Mouse (Mus musculus) E14TG2a.4 (cell line): ENCODE measurements around the gene Bcr.

ENCODE experiments used
- H3K27me3 ChIP-seq: 2 replicates; pipeline ENCODE4 v1.6.1; 2014; ENCODE audit warnings: low read length, control low read depth; ENCODE audit not compliant: insufficient read depth
- H3K36me3 ChIP-seq: 2 replicates; pipeline ENCODE4 v1.6.1; 2014; ENCODE audit warnings: low read length, control low read depth; ENCODE audit not compliant: insufficient read depth
- H3K4me1 ChIP-seq: replicated peaks from 2 replicates; pipeline ENCODE4 v1.6.1; 2014; ENCODE audit warnings: low read depth, low read length, control low read depth
- H3K4me3 ChIP-seq: replicated peaks from 2 replicates; pipeline ENCODE4 v1.5.1; 2014; ENCODE audit warnings: mild to moderate bottlenecking, low read length
- H3K9me3 ChIP-seq: 2 replicates; pipeline ENCODE4 v1.6.1; 2014; ENCODE audit warnings: low read length, control low read depth
- CTCF ChIP-seq: conservative IDR thresholded peaks from 2 replicates; pipeline ENCODE4 v1.5.1; 2014; ENCODE audit warnings: low read length
- NANOG ChIP-seq: IDR thresholded peaks from 2 replicates; pipeline ENCODE4 v1.6.1; 2014; ENCODE audit warnings: borderline replicate concordance, low read length, mixed read lengths
- POU5F1 ChIP-seq: IDR thresholded peaks from 2 replicates; pipeline ENCODE4 v1.6.1; 2014; ENCODE audit warnings: low read length, borderline replicate concordance

Gene Bcr

GRCm38 (mm10) chr10:75091478-75092152, 31.2 kb downstream of the Bcr start:
- Histone ChIP-seq H3K9me3 (no peaks in the 10 kb centered on the region), H3K36me3 (no peaks in the 10 kb centered on the region), H3K4me1 (peaks cover 20% of the 10 kb centered on the region), H3K27me3 (no peaks in the 10 kb centered on the region), H3K4me3 (no peak overlapping the region)
- TF ChIP-seq CTCF, result no peak
- no peak for TF ChIP-seq POU5F1
- no peak for TF ChIP-seq NANOG

GRCm38 (mm10) chr10:75093252-75093987, 33.0 kb downstream of the Bcr start:
- no peak overlapping the region for H3K4me3 ChIP-seq
- H3K27me3 ChIP-seq, result no peaks in the 10 kb centered on the region
- H3K9me3 ChIP-seq, result no peaks in the 10 kb centered on the region
- no peak for TF ChIP-seq CTCF
- no peak for TF ChIP-seq NANOG
- no peak for TF ChIP-seq POU5F1
- H3K4me1 ChIP-seq, result peaks cover 36% of the 10 kb centered on the region
- no peaks in the 10 kb centered on the region for H3K36me3 ChIP-seq

- TF ChIP-seq POU5F1 (no peak), NANOG (no peak), CTCF (no peak)
- no peaks in the 10 kb centered on the region for H3K27me3 ChIP-seq
- H3K9me3 ChIP-seq, result no peaks in the 10 kb centered on the region
- no peak overlapping the region for H3K4me3 ChIP-seq
- no peaks in the 10 kb centered on the region for H3K36me3 ChIP-seq
- H3K4me1 ChIP-seq, result peaks cover 42% of the 10 kb centered on the region
Observed at GRCm38 (mm10) chr10:75094338-75094737, 33.9 kb downstream of the Bcr start.

GRCm38 (mm10) chr10:75095216-75095615, 34.8 kb downstream of the Bcr start:
- Histone ChIP-seq H3K4me1 (peaks cover 50% of the 10 kb centered on the region), H3K36me3 (no peaks in the 10 kb centered on the region), H3K4me3 (no peak overlapping the region), H3K9me3 (no peaks in the 10 kb centered on the region), H3K27me3 (no peaks in the 10 kb centered on the region)
- TF ChIP-seq POU5F1 (no peak), CTCF (no peak), NANOG (no peak)

GRCm38 (mm10) chr10:75098446-75099183, 38.2 kb downstream of the Bcr start:
- TF ChIP-seq POU5F1, result no peak
- no peak for TF ChIP-seq CTCF
- TF ChIP-seq NANOG, result no peak
- H3K9me3 ChIP-seq, result no peaks in the 10 kb centered on the region
- H3K4me1 ChIP-seq, result peaks cover 53% of the 10 kb centered on the region
- no peaks in the 10 kb centered on the region for H3K27me3 ChIP-seq
- H3K4me3 ChIP-seq, result no peak overlapping the region
- H3K36me3 ChIP-seq, result no peaks in the 10 kb centered on the region

GRCm38 (mm10) chr10:75100298-75100697, 39.9 kb downstream of the Bcr start:
- H3K36me3 ChIP-seq, result no peaks in the 10 kb centered on the region
- H3K27me3 ChIP-seq, result no peaks in the 10 kb centered on the region
- no peaks in the 10 kb centered on the region for H3K9me3 ChIP-seq
- TF ChIP-seq NANOG (no peak), POU5F1 (no peak), CTCF (no peak)
- no peak overlapping the region for H3K4me3 ChIP-seq
- peaks cover 64% of the 10 kb centered on the region for H3K4me1 ChIP-seq

GRCm38 (mm10) chr10:75103502-75103901, 43.1 kb downstream of the Bcr start:
- Histone ChIP-seq H3K4me1 (peaks cover 68% of the 10 kb centered on the region), H3K36me3 (no peaks in the 10 kb centered on the region), H3K9me3 (no peaks in the 10 kb centered on the region), H3K4me3 (no peak overlapping the region), H3K27me3 (no peaks in the 10 kb centered on the region)
- TF ChIP-seq CTCF (no peak), NANOG (no peak), POU5F1 (no peak)

GRCm38 (mm10) chr10:75104191-75105098, 44.1 kb downstream of the Bcr start:
- H3K4me1 ChIP-seq, result peaks cover 71% of the 10 kb centered on the region
- TF ChIP-seq CTCF, result no peak
- TF ChIP-seq POU5F1, result no peak
- TF ChIP-seq NANOG, result no peak
- no peaks in the 10 kb centered on the region for H3K36me3 ChIP-seq
- H3K9me3 ChIP-seq, result no peaks in the 10 kb centered on the region
- H3K27me3 ChIP-seq, result no peaks in the 10 kb centered on the region
- H3K4me3 ChIP-seq, result no peak overlapping the region
